Mouse (Mus musculus) stomach, postnatal 0 days (tissue): ENCODE measurements at regions not wholly inside any gene's neighbourhood (a gene's known extent, or its start where the extent isn't known, plus 50 kb on each side); places are given as distances from the start of the nearest gene placed in this dataset.

Source experiments
- CTCF ChIP-seq: IDR thresholded peaks from 2 replicates; pipeline ENCODE4 v1.5.1; 2016; ENCODE audit warnings: antibody characterized with exemption, low read depth, mild to moderate bottlenecking, moderate library complexity
- EP300 ChIP-seq: optimal IDR thresholded peaks from 2 replicates; pipeline ENCODE3; 2016; ENCODE audit warnings: antibody characterized with exemption

DNA sequence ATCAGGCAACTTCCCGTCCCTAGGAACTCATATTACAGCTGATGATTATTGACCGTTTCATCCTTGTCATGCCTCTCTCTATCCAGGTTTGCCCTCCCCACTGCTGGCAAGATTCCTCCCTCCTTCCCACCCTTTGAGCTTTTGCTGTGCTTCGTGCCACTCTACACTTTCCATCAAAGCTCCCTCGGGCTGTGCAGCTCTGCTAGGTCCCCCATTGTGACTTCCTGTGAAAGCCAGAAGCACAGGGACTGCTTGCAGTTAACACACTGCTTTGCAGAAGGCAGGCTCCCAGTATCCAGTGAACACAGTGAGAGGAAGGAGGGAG, 260.5 kb downstream of the Rps24 start:
- TF ChIP-seq CTCF (no peak), EP300 (no peak)
